Mouse (Mus musculus) hindbrain, embryonic 12.5 days (tissue): ENCODE results near the gene Ak5. TPM values are rescaled to one million over a fixed set of nuclear protein-coding genes. Genes with fewer than 3 reads are reported as not detected.
"Not testable (repeated sequence)": the region's sequence is repeated elsewhere in the genome, so short reads cannot be mapped to it uniquely, and the experiment has no call there.

ENCODE experiments used
- ATAC-seq: fragments of 200-750 bp; cut with Nextera tagmentation; 2 replicates; pipeline ENCODE4 v1.8.0; 2017; ENCODE audit warnings: moderate TSS enrichment; ENCODE audit not compliant: low FRiP score
- H3K27ac ChIP-seq: fragments of 300-500 bp; sonication (generic); 2 replicates; pipeline ENCODE4 v1.5.1; 2016; ENCODE audit warnings: mild to moderate bottlenecking
- H3K27me3 ChIP-seq: fragments of 300-500 bp; sonication (generic); 2 replicates; pipeline ENCODE4 v1.6.1; 2016; ENCODE audit warnings: mild to moderate bottlenecking
- H3K36me3 ChIP-seq: fragments of 300-500 bp; sonication (generic); 2 replicates; pipeline ENCODE4 v1.6.1; 2016; ENCODE audit warnings: mild to moderate bottlenecking
- H3K4me1 ChIP-seq: fragments of 300-500 bp; sonication (generic); 2 replicates; pipeline ENCODE4 v1.6.1; 2016
- H3K4me2 ChIP-seq: fragments of 300-500 bp; sonication (generic); replicated peaks from 2 replicates; pipeline ENCODE4 v1.6.1; 2016; ENCODE audit warnings: mild to moderate bottlenecking
- H3K4me3 ChIP-seq: fragments of 300-500 bp; sonication (generic); 2 replicates; pipeline ENCODE4 v1.5.1; 2016; ENCODE audit warnings: mild to moderate bottlenecking
- H3K9ac ChIP-seq: fragments of 300-500 bp; sonication (generic); 2 replicates; pipeline ENCODE4 v1.6.1; 2016; ENCODE audit warnings: mild to moderate bottlenecking, moderate library complexity
- H3K9me3 ChIP-seq: fragments of 300-500 bp; sonication (generic); replicated peaks from 2 replicates; pipeline ENCODE4 v1.6.1; 2016; ENCODE audit warnings: mild to moderate bottlenecking
- WGBS: fragments of 180-500 bp; shearing (Covaris S2); methylation state at CpG from one replicate; pipeline ENCODE4 v1.1.7; 2016; 5-methylcytosine and 5-hydroxymethylcytosine counted together
- polyA plus RNA-seq: library from polyadenylated mRNA; unstranded; fragments of >200 nt; fragmentation: Nextera tagmentation; extraction: Ambion mirVana; gene quantifications from 2 replicates; pipeline ENCODE4 v1.2.1, GENCODE M21; 2016

Gene Ak5
- polyA plus RNA-seq, 1 experiment from 2014 or later = 2.1 TPM

GRCm38 (mm10) chr3:152464462-152464861 lies 203.7 kb downstream of the Ak5 start:
- Histone ChIP-seq H3K4me1 (peaks cover 2% of the 10 kb centered on the region; the same call in 1 of the 2 replicates), H3K36me3 (peaks cover 16% of the 10 kb centered on the region; the same call in 1 of the 2 replicates), H3K4me3 (no peak overlapping the region), H3K27me3 (no peaks in the 10 kb centered on the region), H3K4me2 (no peak overlapping the region), H3K27ac (no peak overlapping the region), H3K9ac (no peak overlapping the region), H3K9me3 (no peaks in the 10 kb centered on the region)
- WGBS = 94% methylated on average over 3 of the region's 3 CpGs
- no peak for ATAC-seq

GRCm38 (mm10) chr3:152462900-152463299 lies 205.3 kb downstream of the Ak5 start:
- Histone ChIP-seq H3K4me3 (no peak overlapping the region), H3K4me2 (no peak overlapping the region), H3K36me3 (peaks cover 26% of the 10 kb centered on the region), H3K9ac (no peak overlapping the region), H3K27ac (no peak overlapping the region), H3K4me1 (no peaks in the 10 kb centered on the region; the same call in 1 of the 2 replicates), H3K27me3 (no peaks in the 10 kb centered on the region), H3K9me3 (no peaks in the 10 kb centered on the region)
- WGBS = 94% methylated on average over 10 of the region's 10 CpGs
- no peak for ATAC-seq

GRCm38 (mm10) chr3:152462038-152462547 lies 206.1 kb downstream of the Ak5 start:
- no peak overlapping the region for H3K4me3 ChIP-seq
- H3K27ac ChIP-seq = no peak overlapping the region
- peaks cover 34% of the 10 kb centered on the region for H3K36me3 ChIP-seq
- no peaks in the 10 kb centered on the region for H3K9me3 ChIP-seq
- no peaks in the 10 kb centered on the region; the same call in 1 of the 2 replicates for H3K4me1 ChIP-seq
- no peak for ATAC-seq
- H3K27me3 ChIP-seq = no peaks in the 10 kb centered on the region
- H3K9ac ChIP-seq = no peak overlapping the region
- 91% methylated on average over 10 of the region's 10 CpGs for WGBS
- H3K4me2 ChIP-seq = no peak overlapping the region

GRCm38 (mm10) chr3:152460802-152461201 lies 207.4 kb downstream of the Ak5 start:
- Histone ChIP-seq H3K36me3 (peaks cover 47% of the 10 kb centered on the region), H3K4me1 (no peaks in the 10 kb centered on the region; the same call in 1 of the 2 replicates), H3K9me3 (no peaks in the 10 kb centered on the region), H3K4me3 (no peak overlapping the region), H3K9ac (no peak overlapping the region), H3K4me2 (no peak overlapping the region), H3K27ac (no peak overlapping the region), H3K27me3 (no peaks in the 10 kb centered on the region)
- 49% methylated on average over 4 of the region's 4 CpGs for WGBS
- no peak for ATAC-seq

GRCm38 (mm10) chr3:152458875-152459274 lies 209.3 kb downstream of the Ak5 start:
- H3K36me3 ChIP-seq = peaks cover 57% of the 10 kb centered on the region
- not testable (repeated sequence) for ATAC-seq

GRCm38 (mm10) chr3:152457308-152458035 lies 210.7 kb downstream of the Ak5 start:
- 99% methylated on average over 2 of the region's 2 CpGs for WGBS
- no peak for ATAC-seq
- peaks cover 57% of the 10 kb centered on the region for H3K36me3 ChIP-seq
- no peaks in the 10 kb centered on the region; the same call in 1 of the 2 replicates for H3K4me1 ChIP-seq
- no peak overlapping the region for H3K9ac ChIP-seq
- no peaks in the 10 kb centered on the region for H3K27me3 ChIP-seq
- no peak overlapping the region for H3K27ac ChIP-seq
- no peak overlapping the region for H3K4me3 ChIP-seq
- H3K4me2 ChIP-seq = no peak overlapping the region
- no peaks in the 10 kb centered on the region for H3K9me3 ChIP-seq

More at GRCm38 (mm10) chr3:152458875-152459274, 209.3 kb downstream of the Ak5 start:
- not testable (repeated sequence) for H3K4me1 ChIP-seq, H3K27me3 ChIP-seq, H3K4me2 ChIP-seq, H3K9me3 ChIP-seq, H3K9ac ChIP-seq, H3K4me3 ChIP-seq, H3K27ac ChIP-seq
- 95% methylated on average over 4 of the region's 4 CpGs for WGBS

- Histone ChIP-seq H3K9ac (no peak overlapping the region), H3K9me3 (no peaks in the 10 kb centered on the region), H3K4me3 (no peak overlapping the region), H3K27ac (no peak overlapping the region), H3K4me2 (no peak overlapping the region), H3K36me3 (peaks cover 49% of the 10 kb centered on the region), H3K27me3 (no peaks in the 10 kb centered on the region), H3K4me1 (no peaks in the 10 kb centered on the region)
- ATAC-seq = no peak
- 89% methylated on average over 2 of the region's 4 CpGs for WGBS
Measured at GRCm38 (mm10) chr3:152453163-152453562, 215.0 kb downstream of the Ak5 start.

GRCm38 (mm10) chr3:152446966-152447365 lies 221.2 kb downstream of the Ak5 start:
- WGBS = 88% methylated on average over 1 of the region's 1 CpGs
- Histone ChIP-seq H3K4me3 (no peak overlapping the region), H3K27ac (no peak overlapping the region), H3K4me2 (no peak overlapping the region), H3K36me3 (peaks cover 11% of the 10 kb centered on the region), H3K9ac (no peak overlapping the region), H3K27me3 (no peaks in the 10 kb centered on the region), H3K4me1 (no peaks in the 10 kb centered on the region), H3K9me3 (no peaks in the 10 kb centered on the region)
- no peak for ATAC-seq

- H3K36me3 ChIP-seq = no peaks in the 10 kb centered on the region
- no peaks in the 10 kb centered on the region for H3K4me1 ChIP-seq
- no peak overlapping the region for H3K4me3 ChIP-seq
- no peak overlapping the region for H3K4me2 ChIP-seq
- no peak for ATAC-seq
- H3K9ac ChIP-seq = no peak overlapping the region
- no peak overlapping the region for H3K27ac ChIP-seq
- 93% methylated on average over 3 of the region's 3 CpGs for WGBS
- H3K9me3 ChIP-seq = no peaks in the 10 kb centered on the region
- no peaks in the 10 kb centered on the region for H3K27me3 ChIP-seq
Measured at GRCm38 (mm10) chr3:152444114-152444513, 224.0 kb downstream of the Ak5 start.

- H3K9me3 ChIP-seq = no peaks in the 10 kb centered on the region
- H3K4me3 ChIP-seq = no peak overlapping the region
- no peak overlapping the region for H3K4me2 ChIP-seq
- WGBS = 92% methylated on average over 4 of the region's 4 CpGs
- no peak for ATAC-seq
- no peaks in the 10 kb centered on the region for H3K27me3 ChIP-seq
- no peak overlapping the region for H3K27ac ChIP-seq
- no peaks in the 10 kb centered on the region; the same call in 1 of the 2 replicates for H3K36me3 ChIP-seq
- H3K4me1 ChIP-seq = no peaks in the 10 kb centered on the region
- no peak overlapping the region for H3K9ac ChIP-seq
Measured at GRCm38 (mm10) chr3:152442795-152443194, 225.4 kb downstream of the Ak5 start.

- 94% methylated on average over 7 of the region's 7 CpGs for WGBS
- H3K4me3 ChIP-seq = no peak overlapping the region
Measured at GRCm38 (mm10) chr3:152438068-152438467, 230.1 kb downstream of the Ak5 start.

GRCm38 (mm10) chr3:152435590-152435989 lies 232.6 kb downstream of the Ak5 start:
- ATAC-seq = no peak

More at GRCm38 (mm10) chr3:152438068-152438467, 230.1 kb downstream of the Ak5 start:
- H3K27me3 ChIP-seq = no peaks in the 10 kb centered on the region
- no peaks in the 10 kb centered on the region; the same call in 1 of the 2 replicates for H3K36me3 ChIP-seq
- ATAC-seq = no peak
- H3K27ac ChIP-seq = no peak overlapping the region
- no peaks in the 10 kb centered on the region for H3K9me3 ChIP-seq
- no peak overlapping the region for H3K9ac ChIP-seq
- H3K4me1 ChIP-seq = no peaks in the 10 kb centered on the region
- no peak overlapping the region for H3K4me2 ChIP-seq

GRCm38 (mm10) chr3:152432677-152433076 lies 235.5 kb downstream of the Ak5 start:
- Histone ChIP-seq H3K4me2 (no peak overlapping the region), H3K4me3 (no peak overlapping the region), H3K9ac (no peak overlapping the region), H3K36me3 (peaks cover 12% of the 10 kb centered on the region), H3K27me3 (no peaks in the 10 kb centered on the region), H3K27ac (no peak overlapping the region), H3K9me3 (no peaks in the 10 kb centered on the region), H3K4me1 (no peaks in the 10 kb centered on the region)
- WGBS = 95% methylated on average over 7 of the region's 7 CpGs
- ATAC-seq = no peak

More at GRCm38 (mm10) chr3:152435590-152435989, 232.6 kb downstream of the Ak5 start:
- Histone ChIP-seq H3K27ac (no peak overlapping the region), H3K9me3 (no peaks in the 10 kb centered on the region), H3K4me1 (no peaks in the 10 kb centered on the region), H3K4me2 (no peak overlapping the region), H3K4me3 (no peak overlapping the region), H3K27me3 (no peaks in the 10 kb centered on the region), H3K36me3 (no peaks in the 10 kb centered on the region; the same call in 1 of the 2 replicates), H3K9ac (no peak overlapping the region)
